Mouse (Mus musculus) kidney, adult 2 months (tissue): Measurements from ENCODE around the gene Gm28710. TPM values are rescaled to one million over a fixed set of nuclear protein-coding genes. Genes with fewer than 3 reads are reported as not detected.
A peak's percentile ranks its signal among the peaks of the same experiment; 100 is the strongest.

ENCODE experiments used
- DNase-seq: peaks from one replicate; pipeline ENCODE4 v3.0.0; 2021
- H3K27ac ChIP-seq: fragments of 200-500 bp; 2 replicates; pipeline ENCODE4 v1.5.1; 2012; ENCODE audit warnings: low read depth, low read length, control low read depth, inconsistent platforms; ENCODE audit not compliant: insufficient read depth
- H3K27me3 ChIP-seq: fragments of 200-500 bp; replicated peaks from 2 replicates; pipeline ENCODE4 v1.6.1; 2012; ENCODE audit warnings: mild to moderate bottlenecking, moderate library complexity, low read length, inconsistent platforms; ENCODE audit not compliant: control insufficient read depth, insufficient read depth
- H3K36me3 ChIP-seq: fragments of 200-500 bp; 2 replicates; pipeline ENCODE4 v1.6.1; 2012; ENCODE audit warnings: mild to moderate bottlenecking, moderate library complexity, low read length, inconsistent platforms; ENCODE audit not compliant: control insufficient read depth, insufficient read depth
- H3K4me1 ChIP-seq: fragments of 200-500 bp; 2 replicates; pipeline ENCODE4 v1.6.1; 2011; ENCODE audit warnings: low read length; ENCODE audit not compliant: control insufficient read depth, insufficient read depth
- H3K4me3 ChIP-seq: fragments of 200-500 bp; 2 replicates; pipeline ENCODE4 v1.5.1; 2011; ENCODE audit warnings: mild to moderate bottlenecking, low read depth, low read length, control low read depth; ENCODE audit not compliant: insufficient read depth
- CTCF ChIP-seq: fragments of 200-500 bp; conservative IDR thresholded peaks from 2 replicates; pipeline ENCODE4 v1.5.1; 2011; ENCODE audit warnings: low read depth, mild to moderate bottlenecking, control low read depth, low read length, moderate library complexity, mixed read lengths; ENCODE audit not compliant: insufficient read depth, insufficient read length
- POLR2A ChIP-seq: fragments of 200-500 bp; IDR thresholded peaks from one replicate; pipeline ENCODE4 v1.6.1; 2011; ENCODE audit warnings: low read depth, low read length, control low read depth
- WGBS: fragments of 180-500 bp; shearing (Covaris S2); methylation state at CpG from one replicate; pipeline ENCODE4 v1.1.7; 2018; 5-methylcytosine and 5-hydroxymethylcytosine counted together
- polyA plus RNA-seq: library from polyadenylated mRNA; depleted of rRNA; stranded (reverse); fragments of >200 nt; gene quantifications from 2 replicates; pipeline ENCODE4 v1.2.3, GENCODE M21; 2012; rRNA removed

Gm28710 gene
- polyA plus RNA-seq, 1 experiment = not detected

GRCm38 (mm10) chr5:16869309-16869915 lies 77.8 kb downstream of the Gm28710 start:
- Histone ChIP-seq H3K27ac (no peak overlapping the region), H3K27me3 (no peaks in the 10 kb centered on the region), H3K4me3 (no peak overlapping the region), H3K36me3 (no peaks in the 10 kb centered on the region), H3K4me1 (no peaks in the 10 kb centered on the region)
- WGBS = 51% methylated on average over 2 of the region's 2 CpGs
- no peak for TF ChIP-seq POLR2A
- 0 out of 2 replicates have a peak, but pooled peaks have one; percentile 21 for TF ChIP-seq CTCF
- DNase-seq = peak; percentile 27

GRCm38 (mm10) chr5:16894161-16894560 lies 102.6 kb downstream of the Gm28710 start:
- 7% methylated on average over 1 of the region's 1 CpGs for WGBS
- Histone ChIP-seq H3K27me3 (no peaks in the 10 kb centered on the region), H3K27ac (no peak overlapping the region), H3K4me1 (no peaks in the 10 kb centered on the region), H3K36me3 (no peaks in the 10 kb centered on the region), H3K4me3 (no peak overlapping the region)
- no peak for DNase-seq
- TF ChIP-seq CTCF (no peak), POLR2A (no peak)

- 91% methylated on average over 8 of the region's 8 CpGs for WGBS
- H3K27ac ChIP-seq = no peak overlapping the region
- no peaks in the 10 kb centered on the region for H3K27me3 ChIP-seq
- DNase-seq = no peak
- no peaks in the 10 kb centered on the region for H3K36me3 ChIP-seq
- no peaks in the 10 kb centered on the region for H3K4me1 ChIP-seq
- H3K4me3 ChIP-seq = no peak overlapping the region
- TF ChIP-seq CTCF (no peak), POLR2A (no peak)
Observed at GRCm38 (mm10) chr5:16919791-16920190, 128.2 kb downstream of the Gm28710 start.

- no peaks in the 10 kb centered on the region for H3K27me3 ChIP-seq
- WGBS = 54% methylated on average over 1 of the region's 1 CpGs
- no peak for TF ChIP-seq POLR2A
- TF ChIP-seq CTCF = no peak
- no peaks in the 10 kb centered on the region for H3K36me3 ChIP-seq
- no peak overlapping the region for H3K4me3 ChIP-seq
- H3K27ac ChIP-seq = no peak overlapping the region
- no peak for DNase-seq
- no peaks in the 10 kb centered on the region for H3K4me1 ChIP-seq
Observed at GRCm38 (mm10) chr5:16922473-16922872, 130.9 kb downstream of the Gm28710 start.

Other genes with a start within 250 kb of the Gm28710 start
- 1.8 and 2.5 TPM in 2 replicates for gene Hgf, start 238.3 kb upstream of the Gm28710 start, polyA plus RNA-seq